Mouse (Mus musculus): Measurements from ENCODE around the gene Peli1.
A peak's percentile ranks its signal among the peaks of the same experiment; 100 is the strongest.

Peli1 gene

DNA sequence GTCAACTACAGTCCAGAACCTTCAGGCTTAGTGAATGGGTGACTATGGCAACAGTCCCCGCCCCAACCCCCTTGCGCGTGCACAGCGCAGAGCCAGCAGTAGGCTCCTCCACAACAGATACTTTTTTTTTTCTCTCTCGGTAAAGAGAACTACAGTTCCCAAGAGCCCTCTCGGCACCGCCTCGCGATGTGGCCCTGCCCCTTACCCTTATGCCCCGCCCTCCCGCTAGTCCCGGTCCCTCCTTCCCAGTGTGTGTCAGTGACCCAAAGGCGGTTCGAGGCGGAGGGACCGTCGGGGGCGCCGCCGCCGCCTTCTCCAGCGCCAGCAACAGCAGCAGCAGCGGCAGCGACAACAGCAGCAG lies at the start of gene Peli1:
Gene Peli1 (plus strand): TSS at position 225 of the 361 bp plus-strand sequence.
- Histone ChIP-seq H3K4me3 (replicated peaks; ENCODE audit: low read length) (peak within 1 kb of the TSS; percentile 92), H3K9me3 (ENCODE audit: low read length) (no peaks in the 10 kb centered on the region), H3K36me3 (ENCODE audit: insufficient read depth, low read length) (no peaks in the 10 kb centered on the region), H3K27me3 (ENCODE audit: insufficient read depth, low read length) (no peaks in the 10 kb centered on the region), H3K4me1 (replicated peaks; ENCODE audit: low read depth, low read length) (peaks cover 23% of the 10 kb centered on the region)
- TF ChIP-seq CTCF (conservative IDR thresholded peaks at IDR 0.05; ENCODE audit: low read length) (no peak), NANOG (IDR thresholded peaks at IDR 0.05; ENCODE audit: borderline replicate concordance, low read length) (no peak), POU5F1 (IDR thresholded peaks at IDR 0.05; ENCODE audit: borderline replicate concordance, low read length) (no peak)

DNA sequence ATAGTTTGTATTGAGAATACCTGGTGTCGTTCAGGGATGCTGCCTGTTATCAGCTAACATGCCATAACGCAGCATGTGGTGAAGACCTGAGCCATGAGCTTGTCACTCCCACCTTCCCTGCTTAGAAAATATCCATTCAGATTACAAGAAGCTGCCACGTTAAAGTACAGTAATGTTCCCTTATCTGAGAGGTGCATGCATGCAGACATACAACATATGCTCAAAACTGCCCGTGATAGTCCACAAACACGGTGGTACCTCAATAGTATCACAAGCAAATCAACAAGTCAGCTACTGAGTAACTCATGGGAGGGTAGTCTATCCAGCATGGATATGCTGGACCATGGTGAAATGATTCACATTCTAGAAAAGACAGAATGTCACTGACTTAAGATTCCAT lies 48.5 kb upstream of the Peli1 start:
- Histone ChIP-seq H3K27me3 (ENCODE audit: insufficient read depth, low read length) (peaks cover 3% of the 10 kb centered on the region), H3K4me1 (replicated peaks; ENCODE audit: low read depth, low read length) (no peaks in the 10 kb centered on the region), H3K4me3 (replicated peaks; ENCODE audit: low read length) (no peak overlapping the region), H3K9me3 (ENCODE audit: low read length) (no peaks in the 10 kb centered on the region), H3K36me3 (ENCODE audit: insufficient read depth, low read length) (no peaks in the 10 kb centered on the region)
- no peak for TF ChIP-seq CTCF (conservative IDR thresholded peaks at IDR 0.05; ENCODE audit: low read length)
- TF ChIP-seq NANOG (IDR thresholded peaks at IDR 0.05; ENCODE audit: borderline replicate concordance, low read length): no peak
- TF ChIP-seq POU5F1 (IDR thresholded peaks at IDR 0.05; ENCODE audit: borderline replicate concordance, low read length): no peak

DNA sequence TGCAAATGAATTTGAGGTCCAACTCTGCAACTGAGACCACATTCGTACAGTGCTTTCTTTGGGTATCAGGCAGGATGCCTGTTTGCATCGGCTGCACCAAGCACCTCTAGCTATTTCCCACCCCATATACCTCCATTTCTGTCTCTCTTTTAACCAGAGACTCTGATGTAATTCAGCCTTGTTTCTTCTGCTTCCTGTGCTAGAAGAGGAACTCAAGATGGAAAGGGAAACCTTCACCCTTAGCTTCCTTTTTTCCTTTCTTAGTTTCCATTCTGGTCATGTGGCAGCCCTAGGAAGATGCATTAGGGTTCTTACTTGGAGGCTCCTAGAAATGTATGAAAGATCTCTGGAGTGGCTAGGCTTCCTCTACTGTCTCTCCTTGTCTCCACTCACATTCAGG lies 44.9 kb upstream of the Peli1 start:
- Histone ChIP-seq H3K9me3 (ENCODE audit: low read length) (no peaks in the 10 kb centered on the region), H3K27me3 (ENCODE audit: insufficient read depth, low read length) (peaks cover 7% of the 10 kb centered on the region), H3K4me1 (replicated peaks; ENCODE audit: low read depth, low read length) (no peaks in the 10 kb centered on the region), H3K36me3 (ENCODE audit: insufficient read depth, low read length) (no peaks in the 10 kb centered on the region), H3K4me3 (replicated peaks; ENCODE audit: low read length) (no peak overlapping the region)
- TF ChIP-seq NANOG (IDR thresholded peaks at IDR 0.05; ENCODE audit: borderline replicate concordance, low read length): no peak
- no peak for TF ChIP-seq POU5F1 (IDR thresholded peaks at IDR 0.05; ENCODE audit: borderline replicate concordance, low read length)
- no peak for TF ChIP-seq CTCF (conservative IDR thresholded peaks at IDR 0.05; ENCODE audit: low read length)

DNA sequence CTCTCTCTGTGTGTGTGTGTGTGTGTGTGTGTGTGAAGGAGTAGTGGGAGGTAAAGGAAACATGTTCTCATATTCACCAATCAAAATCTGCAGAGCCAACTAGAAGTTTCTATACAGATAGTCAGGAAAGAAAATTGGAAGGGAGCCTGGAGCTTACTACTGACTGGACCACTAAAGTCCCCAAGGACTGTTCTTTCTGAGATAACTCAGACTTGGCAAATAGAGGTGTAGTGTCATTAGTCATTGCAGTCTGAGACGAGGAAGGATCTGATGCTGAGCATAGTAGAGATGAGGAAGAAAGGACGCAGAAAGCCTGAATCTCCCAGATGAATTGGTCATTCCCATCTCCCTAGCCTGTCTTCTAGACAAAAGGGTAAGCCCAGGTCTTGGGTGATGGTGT lies 43.2 kb upstream of the Peli1 start:
- H3K4me3 ChIP-seq (replicated peaks; ENCODE audit: low read length): no peak overlapping the region

DNA sequence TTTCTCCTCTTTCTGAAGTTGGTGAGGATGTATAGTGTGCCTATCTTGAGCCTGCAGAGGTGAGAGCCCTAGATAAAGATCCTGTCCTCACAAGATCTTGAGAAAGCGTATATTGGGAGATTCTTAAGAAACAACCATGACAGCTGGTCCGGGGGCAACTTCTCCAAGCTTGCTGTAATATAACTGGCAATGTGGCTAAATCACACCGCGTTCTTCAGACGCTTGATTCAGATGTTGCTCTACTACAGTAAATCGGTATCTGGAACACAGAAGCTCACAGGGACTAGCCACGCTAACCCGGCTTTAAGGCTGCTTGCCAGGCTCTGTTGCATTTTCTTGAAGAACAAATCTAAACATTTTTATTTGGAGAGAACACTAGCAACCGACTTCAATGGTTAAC lies 39.4 kb upstream of the Peli1 start:
- Histone ChIP-seq H3K9me3 (ENCODE audit: low read length) (peaks cover 6% of the 10 kb centered on the region), H3K4me1 (replicated peaks; ENCODE audit: low read depth, low read length) (no peaks in the 10 kb centered on the region), H3K4me3 (replicated peaks; ENCODE audit: low read length) (no peak overlapping the region), H3K27me3 (ENCODE audit: insufficient read depth, low read length) (0 out of 2 replicates have a peak, but pooled peaks cover 3% of the 10 kb centered on the region), H3K36me3 (ENCODE audit: insufficient read depth, low read length) (no peaks in the 10 kb centered on the region)
- TF ChIP-seq CTCF (conservative IDR thresholded peaks at IDR 0.05; ENCODE audit: low read length): no peak
- no peak for TF ChIP-seq POU5F1 (IDR thresholded peaks at IDR 0.05; ENCODE audit: borderline replicate concordance, low read length)
- TF ChIP-seq NANOG (IDR thresholded peaks at IDR 0.05; ENCODE audit: borderline replicate concordance, low read length): no peak

More for the DNA sequence above, 43.2 kb upstream of the Peli1 start:
- no peaks in the 10 kb centered on the region for H3K9me3 ChIP-seq (ENCODE audit: low read length)
- TF ChIP-seq NANOG (IDR thresholded peaks at IDR 0.05; ENCODE audit: borderline replicate concordance, low read length) (no peak), CTCF (conservative IDR thresholded peaks at IDR 0.05; ENCODE audit: low read length) (no peak), POU5F1 (IDR thresholded peaks at IDR 0.05; ENCODE audit: borderline replicate concordance, low read length) (no peak)
- H3K27me3 ChIP-seq (ENCODE audit: insufficient read depth, low read length): peaks cover 7% of the 10 kb centered on the region
- no peaks in the 10 kb centered on the region for H3K4me1 ChIP-seq (replicated peaks; ENCODE audit: low read depth, low read length)
- no peaks in the 10 kb centered on the region for H3K36me3 ChIP-seq (ENCODE audit: insufficient read depth, low read length)

DNA sequence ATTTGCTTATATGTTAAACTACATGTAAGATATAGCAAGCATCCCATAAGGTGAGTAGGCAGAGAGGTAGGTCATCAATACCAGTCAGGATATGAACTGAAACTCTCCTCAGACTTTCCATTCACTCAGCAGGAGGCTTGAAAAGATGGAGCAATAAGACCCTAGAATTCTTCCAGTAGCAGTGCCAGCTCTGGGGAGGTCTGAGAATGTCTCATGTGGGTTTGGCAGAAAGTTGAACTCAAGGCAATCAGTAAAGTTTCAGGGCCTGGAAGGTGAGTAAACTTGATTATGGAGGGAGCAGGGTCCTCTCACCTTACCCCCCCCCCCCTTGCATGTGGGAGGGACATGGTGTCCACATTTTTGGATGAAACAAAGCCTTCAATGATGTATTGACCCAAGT lies 36.5 kb upstream of the Peli1 start:
- no peak overlapping the region for H3K4me3 ChIP-seq (replicated peaks; ENCODE audit: low read length)
- peaks cover 8% of the 10 kb centered on the region for H3K9me3 ChIP-seq (ENCODE audit: low read length)
- TF ChIP-seq POU5F1 (IDR thresholded peaks at IDR 0.05; ENCODE audit: borderline replicate concordance, low read length) (no peak), CTCF (conservative IDR thresholded peaks at IDR 0.05; ENCODE audit: low read length) (no peak), NANOG (IDR thresholded peaks at IDR 0.05; ENCODE audit: borderline replicate concordance, low read length) (no peak)
- 0 out of 2 replicates have a peak, but pooled peaks cover 4% of the 10 kb centered on the region for H3K4me1 ChIP-seq (replicated peaks; ENCODE audit: low read depth, low read length)
- H3K27me3 ChIP-seq (ENCODE audit: insufficient read depth, low read length): no peaks in the 10 kb centered on the region
- H3K36me3 ChIP-seq (ENCODE audit: insufficient read depth, low read length): no peaks in the 10 kb centered on the region

DNA sequence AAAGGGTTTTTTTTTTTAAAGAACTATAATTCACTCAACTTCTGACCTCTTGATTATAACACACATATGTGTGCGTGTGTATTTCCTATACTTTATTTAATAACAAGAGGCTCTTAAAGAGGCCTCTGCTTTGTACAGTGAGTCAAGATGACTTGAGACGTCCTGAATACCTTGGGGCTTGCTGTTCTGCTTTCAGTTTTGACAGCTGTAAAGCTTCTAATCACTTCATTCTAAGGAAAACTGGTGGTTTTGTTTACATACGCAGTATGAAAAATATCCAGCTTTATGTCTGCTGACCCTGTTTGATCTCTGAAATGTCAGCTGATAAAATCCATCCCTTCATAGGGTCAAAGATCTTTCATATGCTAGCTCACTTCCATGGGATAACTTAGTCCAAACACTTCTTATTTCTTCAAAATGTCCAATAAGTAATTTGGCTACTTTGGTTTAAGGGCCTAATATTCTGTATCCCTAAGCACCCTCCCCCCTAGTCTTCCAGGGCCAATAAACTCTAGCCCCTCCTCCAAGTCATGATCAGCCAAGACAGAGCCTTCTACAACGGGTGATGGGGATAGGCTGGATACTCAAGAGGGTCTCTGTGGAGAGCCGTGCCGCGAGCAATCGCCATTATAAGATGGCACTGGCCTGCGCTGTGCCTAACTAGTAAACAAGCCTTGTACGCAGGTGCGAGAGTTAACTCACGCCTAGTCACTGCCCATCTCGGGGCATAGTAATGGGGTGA lies 34.8 kb upstream of the Peli1 start:
- Histone ChIP-seq H3K4me3 (replicated peaks; ENCODE audit: low read length) (no peak overlapping the region), H3K27me3 (ENCODE audit: insufficient read depth, low read length) (0 out of 2 replicates have a peak, but pooled peaks cover 4% of the 10 kb centered on the region), H3K4me1 (replicated peaks; ENCODE audit: low read depth, low read length) (0 out of 2 replicates have a peak, but pooled peaks cover 4% of the 10 kb centered on the region), H3K9me3 (ENCODE audit: low read length) (peaks cover 8% of the 10 kb centered on the region), H3K36me3 (ENCODE audit: insufficient read depth, low read length) (no peaks in the 10 kb centered on the region)
- TF ChIP-seq POU5F1 (IDR thresholded peaks at IDR 0.05; ENCODE audit: borderline replicate concordance, low read length): no peak
- no peak for TF ChIP-seq NANOG (IDR thresholded peaks at IDR 0.05; ENCODE audit: borderline replicate concordance, low read length)
- no peak for TF ChIP-seq CTCF (conservative IDR thresholded peaks at IDR 0.05; ENCODE audit: low read length)

DNA sequence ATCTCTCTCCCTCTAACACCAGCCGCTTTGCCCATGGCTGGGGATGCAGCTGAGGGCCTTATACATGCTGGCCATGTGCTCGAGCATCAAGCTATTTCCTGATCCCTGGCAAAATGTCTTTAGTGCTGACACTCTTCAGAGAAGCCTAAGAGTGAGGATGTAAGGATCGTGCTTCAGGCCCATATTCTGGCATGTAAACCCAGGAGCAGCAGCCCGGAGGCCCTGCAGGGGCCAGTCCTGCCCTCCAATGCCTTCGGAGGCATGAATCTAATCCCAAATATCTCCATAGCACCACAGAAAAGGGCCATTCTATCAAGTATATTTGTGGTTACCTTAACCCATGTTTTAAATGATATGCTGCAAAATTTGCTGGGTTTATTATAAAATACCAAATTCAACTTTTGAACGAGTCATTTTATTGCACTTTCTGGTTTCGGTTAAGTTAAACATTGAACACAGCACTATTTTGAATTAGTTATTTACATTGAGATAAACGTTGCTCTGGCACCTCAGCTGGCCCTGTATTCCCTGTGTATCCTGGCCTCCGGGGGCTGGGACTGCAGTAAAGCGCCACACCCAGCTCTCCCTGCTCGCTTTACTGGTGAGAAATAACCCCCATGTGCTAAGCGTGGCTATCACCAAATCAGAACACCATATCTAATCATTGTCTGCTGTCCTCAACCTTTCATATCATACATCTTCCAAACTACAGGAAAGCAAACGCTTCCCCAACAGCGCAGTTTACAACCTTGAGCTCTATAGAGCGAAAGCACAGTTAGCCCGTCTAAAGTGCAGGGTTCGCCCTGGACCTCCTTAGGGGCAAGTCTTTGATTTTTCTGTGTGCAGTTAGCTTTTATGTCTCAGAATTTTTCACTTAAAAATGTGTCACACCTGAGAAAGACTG lies 33.3 kb upstream of the Peli1 start:
- Histone ChIP-seq H3K9me3 (ENCODE audit: low read length) (peaks cover 8% of the 10 kb centered on the region), H3K27me3 (ENCODE audit: insufficient read depth, low read length) (0 out of 2 replicates have a peak, but pooled peaks cover 6% of the 10 kb centered on the region), H3K36me3 (ENCODE audit: insufficient read depth, low read length) (no peaks in the 10 kb centered on the region), H3K4me3 (replicated peaks; ENCODE audit: low read length) (no peak overlapping the region), H3K4me1 (replicated peaks; ENCODE audit: low read depth, low read length) (0 out of 2 replicates have a peak, but pooled peaks cover 4% of the 10 kb centered on the region)
- TF ChIP-seq NANOG (IDR thresholded peaks at IDR 0.05; ENCODE audit: borderline replicate concordance, low read length) (no peak), CTCF (conservative IDR thresholded peaks at IDR 0.05; ENCODE audit: low read length) (no peak), POU5F1 (IDR thresholded peaks at IDR 0.05; ENCODE audit: borderline replicate concordance, low read length) (no peak)
